Mouse (Mus musculus): Measurements from ENCODE around the gene Cyb5r3. TPM values are rescaled to one million over a fixed set of nuclear protein-coding genes. Genes with fewer than 3 reads are reported as not detected.

The Cyb5r3 gene
- 466 TPM for polyA plus RNA-seq (2021)

DNA sequence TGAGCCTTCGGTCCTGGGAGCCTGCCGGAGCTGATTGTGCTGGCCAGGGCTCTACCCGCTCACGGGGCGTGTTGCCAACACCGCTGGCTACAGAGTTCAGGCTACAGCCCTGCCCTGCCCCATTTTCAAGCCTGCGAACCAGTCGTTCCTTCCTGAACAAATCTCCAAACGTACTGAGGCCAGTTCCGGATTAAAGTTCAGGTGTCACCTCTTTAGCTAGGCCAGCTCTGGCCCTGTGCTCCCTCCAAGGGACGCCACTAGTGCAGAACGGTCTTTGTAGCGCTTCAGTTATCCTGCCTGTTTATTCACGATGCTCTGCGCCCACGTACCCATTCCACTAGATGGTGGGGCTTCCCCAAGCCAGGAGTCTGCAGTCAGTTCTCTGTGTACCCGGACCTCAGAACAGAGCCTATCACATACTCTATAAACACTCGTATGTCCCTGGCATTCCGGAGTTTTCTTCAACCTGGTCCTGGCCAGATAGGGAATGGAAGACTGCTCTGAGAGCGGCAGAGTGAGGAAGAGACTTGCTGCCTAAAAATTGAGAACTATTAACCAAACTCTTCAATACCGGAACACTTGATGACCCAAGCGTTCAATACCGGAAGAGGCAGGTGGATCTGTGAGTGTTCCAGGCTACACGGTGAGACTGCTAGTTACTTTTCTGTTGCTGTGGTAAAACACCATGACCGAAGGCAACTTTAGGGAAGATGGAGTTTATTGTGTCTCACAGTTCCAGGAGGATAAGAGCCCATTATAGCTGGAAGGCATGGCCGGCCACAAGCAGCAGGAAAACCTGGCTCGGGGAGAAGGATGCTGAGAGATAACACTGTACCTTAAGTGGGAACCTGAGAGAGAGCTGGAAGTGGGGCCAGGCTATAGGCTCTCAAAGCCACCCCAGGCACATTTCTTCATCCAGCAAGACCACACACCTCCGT is at the start of gene Cyb5r3:
Cyb5r3 (minus strand) TSS at position 101 of the 938 bp plus-strand sequence.
- in situ Hi-C loops (cut with MboI; ENCODE audit: low pct_unique_long_range_greater_than_20kb), result loop anchor here (5.0 kb wide), 1 partner anchor 50 kb away; no protein-coding TSS in a partner anchor
- TF ChIP-seq CTCF (IDR thresholded peaks at IDR 0.05), result no peak
- DNase-seq (ENCODE audit: low read depth, low spot score) (no peak), ATAC-seq (peak; percentile 22)
- ChIA-PET POLR2A (interaction anchor here (0.6 to 1.0 kb wide), 3 partner anchors 23 to 195 kb away, joined by 3 to 4 read pairs (median 3); partner anchors contain the start of gene Poldip3), CTCF (interaction anchor here (1.2 kb wide), 1 partner anchor 17 kb away, joined by 5 read pairs; no protein-coding TSS in a partner anchor)
- no peaks in the 10 kb centered on the region for H3K27me3 ChIP-seq

DNA sequence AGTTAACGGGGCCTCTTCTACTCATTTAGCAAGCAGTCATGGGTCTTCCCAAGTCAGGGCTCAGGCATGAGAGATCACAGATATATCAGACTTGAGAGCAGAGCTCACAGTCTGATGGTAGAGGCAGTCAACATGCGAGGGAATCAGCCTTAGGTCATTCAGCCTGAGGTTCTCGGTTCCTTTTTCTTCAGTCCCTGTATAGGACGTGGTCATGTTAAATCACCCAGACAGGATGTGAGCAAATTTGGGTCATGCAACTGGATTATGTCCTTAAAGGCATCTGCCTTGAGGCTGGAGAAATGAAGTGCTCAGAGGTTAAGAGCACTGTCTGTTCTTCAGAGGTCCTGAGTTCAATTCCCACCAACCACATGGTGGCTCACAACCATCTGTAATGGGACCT is 49.3 kb upstream of the Cyb5r3 start:
- ATAC-seq (no peak), DNase-seq (ENCODE audit: low read depth, low spot score) (no peak)
- H3K27me3 ChIP-seq, result no peaks in the 10 kb centered on the region
- no peak for TF ChIP-seq CTCF (IDR thresholded peaks at IDR 0.05)
- CTCF ChIA-PET, result no interaction called here
- in situ Hi-C loops (cut with MboI; ENCODE audit: low pct_unique_long_range_greater_than_20kb), result loop anchor here (5.0 kb wide), 2 partner anchors 49 to 76 kb away; partner anchors contain the start of gene Cyb5r3
- POLR2A ChIA-PET, result no interaction called here

GRCm38 (mm10) chr15:83220368-83221013 is 48.1 kb upstream of the Cyb5r3 start:
- ChIA-PET POLR2A (no interaction called here), CTCF (interaction anchor here (0.9 to 1.5 kb wide), 2 partner anchors 10 to 155 kb away, joined by 4 to 5 read pairs; no protein-coding TSS in a partner anchor)
- TF ChIP-seq CTCF (IDR thresholded peaks at IDR 0.05), result no peak
- in situ Hi-C loops (cut with MboI; ENCODE audit: low pct_unique_long_range_greater_than_20kb), result loop anchor here (5.0 kb wide), 2 partner anchors 48 to 77 kb away; partner anchors contain the start of gene Cyb5r3
- peak; percentile 65 for ATAC-seq
- H3K27me3 ChIP-seq, result no peaks in the 10 kb centered on the region
- DNase-seq (ENCODE audit: low read depth, low spot score), result no peak

- no peak for TF ChIP-seq CTCF (IDR thresholded peaks at IDR 0.05)
- POLR2A ChIA-PET, result interaction anchor here (0.7 kb wide), 1 partner anchor 79 kb away, joined by 3 read pairs; no protein-coding TSS in a partner anchor
- peak; percentile 33 for ATAC-seq
- in situ Hi-C loops (cut with MboI; ENCODE audit: low pct_unique_long_range_greater_than_20kb), result no loop called here
- no peaks in the 10 kb centered on the region for H3K27me3 ChIP-seq
- DNase-seq (ENCODE audit: low read depth, low spot score), result peak; percentile 91
- CTCF ChIA-PET, result interaction anchor here (0.8 to 1.2 kb wide), 2 partner anchors 66 to 100 kb away, joined by 3 read pairs; no protein-coding TSS in a partner anchor
These were observed 43.2 kb upstream of the Cyb5r3 start for GRCm38 (mm10) chr15:83215322-83216216.

- POLR2A ChIA-PET, result no interaction called here
- DNase-seq (ENCODE audit: low read depth, low spot score), result no peak
- CTCF ChIA-PET, result interaction anchor here (0.8 to 2.7 kb wide), 17 partner anchors 8 to 309 kb away, joined by 3 to 12 read pairs (median 3); no protein-coding TSS in a partner anchor
- peak; percentile 87 for TF ChIP-seq CTCF (IDR thresholded peaks at IDR 0.05)
- in situ Hi-C loops (cut with MboI; ENCODE audit: low pct_unique_long_range_greater_than_20kb), result loop anchor here (5.0 kb wide), 1 partner anchor 307 kb away; no protein-coding TSS in a partner anchor
- H3K27me3 ChIP-seq, result no peaks in the 10 kb centered on the region
- peak; percentile 65 for ATAC-seq
These were observed 37.8 kb upstream of the Cyb5r3 start for GRCm38 (mm10) chr15:83210229-83210628.

- CTCF ChIA-PET, result interaction anchor here (1.0 to 2.7 kb wide), 15 partner anchors 9 to 147 kb away, joined by 3 to 12 read pairs (median 4); no protein-coding TSS in a partner anchor
- TF ChIP-seq CTCF (IDR thresholded peaks at IDR 0.05), result no peak
- no peak for DNase-seq (ENCODE audit: low read depth, low spot score)
- in situ Hi-C loops (cut with MboI; ENCODE audit: low pct_unique_long_range_greater_than_20kb), result loop anchor here (5.0 to 10.0 kb wide), 2 partner anchors 308 to 405 kb away; no protein-coding TSS in a partner anchor
- H3K27me3 ChIP-seq, result no peaks in the 10 kb centered on the region
- ATAC-seq, result no peak
- POLR2A ChIA-PET, result interaction anchor here (0.7 kb wide), 1 partner anchor 333 kb away, joined by 8 read pairs; no protein-coding TSS in a partner anchor
These were observed 37.3 kb upstream of the Cyb5r3 start for GRCm38 (mm10) chr15:83209719-83210118.

DNA sequence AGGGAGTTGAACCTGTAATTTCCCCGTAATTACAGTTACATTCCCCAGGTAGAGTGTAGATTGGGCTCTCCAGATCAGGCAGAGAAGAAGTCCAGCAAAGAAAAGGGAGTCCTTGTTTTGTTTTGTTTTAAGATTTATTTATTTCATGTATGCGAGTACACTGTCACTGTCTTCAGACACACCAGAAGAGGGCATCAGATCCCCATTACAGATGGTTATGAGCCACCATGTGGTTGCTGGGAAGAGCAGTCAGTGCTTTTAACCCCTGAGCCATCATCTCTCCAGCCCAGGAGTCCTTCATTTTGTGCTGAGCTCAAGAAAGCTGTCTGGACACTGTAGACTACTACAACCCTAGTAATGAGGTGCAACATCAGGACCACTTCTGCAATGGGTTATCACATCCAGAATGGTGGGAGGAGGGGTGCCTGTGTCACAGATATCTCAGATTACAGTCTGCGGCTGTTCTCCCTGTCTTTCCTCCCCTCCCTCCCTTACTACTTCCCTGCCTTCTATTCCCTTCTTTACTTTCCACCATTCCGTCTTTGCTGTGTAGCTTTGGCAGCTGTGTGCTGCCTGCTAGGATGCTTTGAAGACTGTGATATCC is 36.8 kb upstream of the Cyb5r3 start:
- TF ChIP-seq CTCF (IDR thresholded peaks at IDR 0.05), result peak; percentile 54
- no peak for ATAC-seq
- in situ Hi-C loops (cut with MboI; ENCODE audit: low pct_unique_long_range_greater_than_20kb), result loop anchor here (10.0 kb wide), 1 partner anchor 404 kb away; no protein-coding TSS in a partner anchor

DNA sequence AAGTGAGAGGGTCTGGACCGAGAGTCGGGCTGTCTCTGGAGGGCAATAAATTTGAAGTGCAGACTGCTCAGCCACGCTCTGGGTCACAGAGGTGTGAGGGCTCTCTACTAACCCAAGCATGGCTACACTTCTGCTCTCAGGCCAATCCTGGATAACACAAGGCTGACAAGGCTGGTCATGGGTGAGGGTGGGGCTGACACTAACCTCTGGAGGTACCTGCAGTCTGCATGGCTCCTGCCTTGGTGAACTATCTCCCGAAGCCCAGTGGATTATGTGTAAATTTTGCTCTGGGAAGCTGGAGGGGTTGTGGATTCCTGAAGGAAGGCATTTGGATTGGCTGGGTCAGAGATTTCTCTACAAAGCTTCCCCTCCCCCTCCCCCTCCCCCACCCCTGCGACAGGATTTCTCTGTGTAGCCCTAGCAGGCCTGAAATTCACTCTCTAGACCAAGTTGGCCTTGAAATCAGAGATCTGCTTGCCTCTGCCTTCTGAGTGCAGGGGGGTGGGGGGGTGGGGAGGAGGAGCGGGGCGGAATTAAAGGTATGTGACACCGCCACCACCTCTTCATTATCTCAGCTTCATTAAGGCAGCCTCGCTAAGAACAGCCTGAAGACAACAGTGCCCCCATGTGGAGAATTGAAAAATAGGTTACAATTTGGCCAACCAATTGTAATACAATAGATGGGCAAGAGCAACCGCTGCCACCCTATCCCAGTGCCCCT is 32.5 kb upstream of the Cyb5r3 start:
- no peak for DNase-seq (ENCODE audit: low read depth, low spot score)
- CTCF ChIA-PET, result interaction anchor here (0.9 to 1.5 kb wide), 5 partner anchors 16 to 314 kb away, joined by 3 to 9 read pairs (median 6); no protein-coding TSS in a partner anchor
- in situ Hi-C loops (cut with MboI; ENCODE audit: low pct_unique_long_range_greater_than_20kb), result loop anchor here (5.0 to 10.0 kb wide), 3 partner anchors 53 to 400 kb away; no protein-coding TSS in a partner anchor
- TF ChIP-seq CTCF (IDR thresholded peaks at IDR 0.05), result peak; percentile 72
- H3K27me3 ChIP-seq, result no peaks in the 10 kb centered on the region
- POLR2A ChIA-PET, result interaction anchor here (0.6 kb wide), 1 partner anchor 33 kb away, joined by 4 read pairs; no protein-coding TSS in a partner anchor
- peak; percentile 35 for ATAC-seq

More for the DNA sequence above, 36.8 kb upstream of the Cyb5r3 start:
- POLR2A ChIA-PET, result interaction anchor here (0.7 kb wide), 1 partner anchor 334 kb away, joined by 8 read pairs; no protein-coding TSS in a partner anchor
- no peaks in the 10 kb centered on the region for H3K27me3 ChIP-seq
- CTCF ChIA-PET, result interaction anchor here (0.8 to 2.7 kb wide), 15 partner anchors 9 to 171 kb away, joined by 3 to 12 read pairs (median 3); no protein-coding TSS in a partner anchor
- no peak for DNase-seq (ENCODE audit: low read depth, low spot score)
